Mouse (Mus musculus) macrophage (primary cell): ENCODE measurements around the gene Gadd45g. TPM values are rescaled to one million over a fixed set of nuclear protein-coding genes. Genes with fewer than 3 reads are reported as not detected.

Source experiments
- polyA plus RNA-seq: library from polyadenylated mRNA; stranded (reverse); fragments of 250-400 nt; gene quantifications from 3 replicates; pipeline ENCODE4 v1.2.4, GENCODE M21; 2018; ENCODE audit warnings: inconsistent platforms

The Gadd45g gene
- polyA plus RNA-seq, 1 experiment from 2014 or later, result 8.9 TPM

Other genes with a start within 250 kb of the Gadd45g start
- gene Cks2, start 201.4 kb upstream of the Gadd45g start, polyA plus RNA-seq, result 4.6 to 12.1 TPM (median 5.3 TPM) in 3 replicates
- gene Secisbp2, start 195.0 kb upstream of the Gadd45g start, polyA plus RNA-seq, result 13.3 to 15.4 TPM (median 13.9 TPM) in 3 replicates
- 80.9 to 173 TPM (median 90.3 TPM) in 3 replicates for gene Sema4d, start 52.9 kb upstream of the Gadd45g start, polyA plus RNA-seq